Mouse (Mus musculus) embryonic stem cell, embryonic (primary cell): ENCODE data around the gene Olfr924.
"Not testable (repeated sequence)": the region's sequence is repeated elsewhere in the genome, so short reads cannot be mapped to it uniquely, and the experiment has no call there.

Source experiments
- CTCF ChIA-PET, 4 experiments: fragments of 300-600 bp in 2 of 4; fragments of 350-600 bp in 2 of 4; sonication (Branson Sonifier 250); formaldehyde crosslinking; loops; one replicate each; lab custom pipeline; 2022; ENCODE audit warnings: inconsistent platforms in 2 of 4; lab: Charles Lee
- POLR2A ChIA-PET, 4 experiments: fragments of 300-600 bp in 2 of 4; fragments of 350-600 bp in 2 of 4; sonication (Branson Sonifier 250); formaldehyde crosslinking; loops; one replicate each; lab custom pipeline; 2022; ENCODE audit warnings: antibody characterized with exemption in 4 of 4, inconsistent platforms in 1 of 4; lab: Charles Lee

Gene Olfr924

GRCm38 (mm10) chr9:38844149-38844548 is at the start of gene Olfr924:
TSS of gene Olfr924 (plus strand) at chr9:38844449.
- ChIA-PET CTCF (no interaction called here), POLR2A (no interaction called here)

DNA sequence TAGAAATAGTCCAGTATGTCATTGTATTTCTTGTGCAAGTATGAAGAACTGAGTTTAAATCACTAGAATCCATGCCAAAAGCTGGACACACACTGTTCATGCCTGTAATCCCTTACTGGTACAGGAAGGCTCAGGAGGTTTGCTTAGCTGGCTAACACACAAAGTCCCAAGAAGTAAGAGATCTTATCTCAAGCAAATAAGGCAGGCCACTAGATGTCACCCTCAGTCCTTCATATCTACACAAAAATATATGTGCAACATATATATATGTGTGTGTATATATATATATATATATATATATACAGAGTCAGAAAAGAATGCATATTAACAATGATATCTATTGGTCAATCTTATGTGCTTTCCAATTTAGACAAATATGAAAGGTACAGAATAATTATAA is 38.6 kb upstream of the Olfr924 start:
- POLR2A ChIA-PET, result no interaction called here
- CTCF ChIA-PET, result no interaction called here

- ChIA-PET CTCF (no interaction called here), POLR2A (no interaction called here)
Measured at GRCm38 (mm10) chr9:38814314-38814713, 29.9 kb upstream of the Olfr924 start, which contains the start of gene Olfr922. TSS of gene Olfr922 (plus strand) at chr9:38814614.

GRCm38 (mm10) chr9:38815458-38815986 is 28.7 kb upstream of the Olfr924 start:
- CTCF ChIA-PET, result no interaction called here
- POLR2A ChIA-PET, result no interaction called here

DNA sequence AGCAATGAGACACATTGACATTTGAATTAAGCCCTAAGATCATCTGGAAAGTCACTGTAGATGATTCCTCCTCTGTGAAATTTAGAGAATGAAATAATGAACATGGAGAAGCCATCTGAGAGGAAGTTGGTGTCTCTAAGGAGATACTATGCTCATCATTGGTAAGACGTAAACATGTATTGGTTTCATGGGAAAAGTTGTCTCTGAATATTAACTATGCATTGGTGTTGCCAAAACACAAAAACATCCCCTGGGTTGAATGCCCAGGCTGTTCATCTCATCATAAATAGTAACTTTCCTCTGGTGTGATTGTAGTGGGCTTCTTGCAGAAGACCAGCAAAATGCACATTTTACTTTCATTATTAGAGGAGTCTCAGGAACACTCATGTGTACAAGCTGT is 18.0 kb upstream of the Olfr924 start, which contains the start of gene Olfr923:
Olfr923 (plus strand) TSS at position 301 of the 400 bp plus-strand sequence.
- CTCF ChIA-PET, result no interaction called here
- POLR2A ChIA-PET, result no interaction called here

GRCm38 (mm10) chr9:38833027-38833426 is 11.2 kb upstream of the Olfr924 start:
- POLR2A ChIA-PET, result no interaction called here
- CTCF ChIA-PET, result no interaction called here

- ChIA-PET POLR2A (no interaction called here), CTCF (no interaction called here)
Measured at GRCm38 (mm10) chr9:38854760-38855159, 10.5 kb downstream of the Olfr924 start, which contains the start of gene Olfr26. TSS of gene Olfr26 (plus strand) at chr9:38855060.

DNA sequence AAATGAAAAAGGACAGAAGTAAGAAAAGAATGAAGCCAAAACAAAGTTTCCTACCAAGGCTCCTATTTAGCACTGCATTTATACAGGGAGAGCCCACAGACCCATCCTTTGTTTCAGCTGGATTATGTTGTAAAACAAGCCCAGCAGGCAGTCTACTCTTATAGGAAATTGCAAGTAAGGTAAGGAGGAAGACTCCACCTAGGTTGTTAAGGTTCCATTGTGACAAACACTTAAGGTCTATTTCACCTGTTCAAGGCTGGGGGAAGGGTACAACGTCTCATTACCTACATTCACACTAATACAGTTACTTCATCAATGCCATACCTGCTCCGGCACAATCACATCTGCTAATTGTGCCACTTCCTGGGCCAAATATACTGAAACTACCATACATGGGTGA is 30.6 kb downstream of the Olfr924 start:
- POLR2A ChIA-PET, CTCF ChIA-PET: not testable (repeated sequence)

DNA sequence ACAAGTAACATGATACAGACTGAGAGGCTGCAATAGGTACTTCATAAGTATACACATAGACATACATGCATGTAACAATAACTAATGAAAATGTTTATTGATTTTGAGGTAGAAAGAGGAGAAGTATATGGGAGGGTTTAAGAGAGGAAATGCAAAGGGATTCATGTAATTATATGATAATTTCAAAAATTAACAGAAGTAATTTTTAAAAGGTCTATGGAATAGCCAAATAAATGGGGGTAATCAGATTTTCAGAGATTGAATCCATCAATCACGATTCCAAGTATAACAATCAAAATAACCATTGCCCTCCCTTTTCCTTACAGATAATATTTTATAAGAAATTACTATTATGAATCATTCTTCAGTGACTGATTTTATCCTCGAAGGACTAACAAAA is 32.6 kb downstream of the Olfr924 start, which contains the start of gene Olfr926:
Olfr926 (plus strand) TSS at position 301 of the 400 bp plus-strand sequence.
- CTCF ChIA-PET, result no interaction called here
- POLR2A ChIA-PET, result no interaction called here
